Mouse (Mus musculus) stomach, postnatal 0 days (tissue): Measurements from ENCODE around the gene Igf2bp2. TPM values are rescaled to one million over a fixed set of nuclear protein-coding genes. Genes with fewer than 3 reads are reported as not detected.

Experiments
- ATAC-seq: fragments of 200-750 bp; cut with Nextera tagmentation; 2 replicates; pipeline ENCODE4 v1.8.0; 2017; ENCODE audit not compliant: low FRiP score, low TSS enrichment
- DNase-seq: peaks from one replicate; pipeline ENCODE4 v3.0.0-alpha.2; 2016; ENCODE audit warnings: low spot score
- H3K27ac ChIP-seq: fragments of 300-500 bp; sonication (generic); replicated peaks from 2 replicates; pipeline ENCODE4 v1.5.1; 2014; ENCODE audit warnings: mild to moderate bottlenecking, control low read depth
- H3K27me3 ChIP-seq: fragments of 300-500 bp; sonication (generic); 2 replicates; pipeline ENCODE4 v1.6.1; 2014; ENCODE audit warnings: low read length; ENCODE audit not compliant: control insufficient read depth, insufficient read depth
- H3K36me3 ChIP-seq: fragments of 300-500 bp; sonication (generic); 2 replicates; pipeline ENCODE4 v1.6.1; 2014; ENCODE audit warnings: low read length, mixed read lengths; ENCODE audit not compliant: control insufficient read depth, insufficient read depth
- H3K4me1 ChIP-seq: fragments of 300-500 bp; sonication (generic); replicated peaks from 2 replicates; pipeline ENCODE4 v1.6.1; 2014; ENCODE audit warnings: antibody characterized with exemption; ENCODE audit not compliant: control insufficient read depth, insufficient read depth
- H3K4me2 ChIP-seq: fragments of 300-500 bp; sonication (generic); replicated peaks from 2 replicates; pipeline ENCODE4 v1.6.1; 2014; ENCODE audit warnings: low read depth, mild to moderate bottlenecking, control low read depth, moderate library complexity
- H3K4me3 ChIP-seq: fragments of 300-500 bp; sonication (generic); 2 replicates; pipeline ENCODE4 v1.5.1; 2014; ENCODE audit warnings: low read depth, low read length, control low read depth
- H3K9ac ChIP-seq: fragments of 300-500 bp; sonication (generic); 2 replicates; pipeline ENCODE4 v1.6.1; 2014; ENCODE audit warnings: mild to moderate bottlenecking, low read length, control low read depth, mixed read lengths
- H3K9me3 ChIP-seq: fragments of 300-500 bp; sonication (generic); 2 replicates; pipeline ENCODE4 v1.6.1; 2016; ENCODE audit warnings: low read length; ENCODE audit not compliant: control insufficient read depth
- CTCF ChIP-seq: IDR thresholded peaks from 2 replicates; pipeline ENCODE4 v1.5.1; 2016; ENCODE audit warnings: antibody characterized with exemption, low read depth, mild to moderate bottlenecking, moderate library complexity
- EP300 ChIP-seq: optimal IDR thresholded peaks from 2 replicates; pipeline ENCODE3; 2016; ENCODE audit warnings: antibody characterized with exemption
- WGBS: fragments of 180-500 bp; shearing (Covaris S2); extraction: QIAGEN DNeasy Blood & Tissue Kit; methylation state at CpG from one replicate; pipeline ENCODE4 v1.1.7; 2014; 5-methylcytosine and 5-hydroxymethylcytosine counted together
- polyA plus RNA-seq: library from polyadenylated mRNA; unstranded; fragments of >200 nt; fragmentation: Nextera tagmentation; extraction: Ambion mirVana; gene quantifications from 2 replicates; pipeline ENCODE4 v1.2.1, GENCODE M21; 2015

Gene Igf2bp2
- polyA plus RNA-seq, 1 experiment from 2014 or later = 32.4 TPM

- H3K9ac ChIP-seq = no peak overlapping the region
- H3K27me3 ChIP-seq = no peaks in the 10 kb centered on the region
- no peak overlapping the region for H3K4me3 ChIP-seq
- 76% methylated on average over 1 of the region's 1 CpGs for WGBS
- ATAC-seq (no peak), DNase-seq (no peak)
- H3K27ac ChIP-seq = no peak overlapping the region
- TF ChIP-seq EP300 = no peak
- TF ChIP-seq CTCF = no peak
- H3K4me1 ChIP-seq = no peaks in the 10 kb centered on the region
- H3K9me3 ChIP-seq = no peaks in the 10 kb centered on the region
- H3K4me2 ChIP-seq = no peak overlapping the region
- no peaks in the 10 kb centered on the region for H3K36me3 ChIP-seq
Observed at GRCm38 (mm10) chr16:22015569-22015968, 147.5 kb downstream of the Igf2bp2 start.

DNA sequence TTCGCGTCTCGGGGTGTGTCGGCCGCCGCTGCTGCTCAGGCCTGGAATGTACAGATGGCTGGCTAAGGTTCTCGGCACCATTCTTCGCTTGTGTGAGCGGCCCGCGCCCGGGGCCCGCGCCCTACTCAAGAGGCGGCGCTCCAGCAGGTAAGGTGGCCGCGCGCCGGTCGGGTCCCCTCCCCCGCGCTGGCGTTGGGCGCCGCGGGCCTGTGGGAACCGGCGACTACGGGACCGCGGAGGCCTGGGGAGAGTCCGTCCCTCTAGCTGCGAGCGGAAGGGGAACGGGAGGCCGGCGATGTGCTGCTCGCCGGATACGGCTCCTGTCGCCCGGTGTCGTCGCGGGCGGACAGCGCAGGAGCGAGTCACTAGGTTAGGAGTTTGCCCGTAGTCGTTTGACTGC, 153.5 kb downstream of the Igf2bp2 start:
- Histone ChIP-seq H3K9me3 (no peaks in the 10 kb centered on the region), H3K4me1 (no peaks in the 10 kb centered on the region), H3K36me3 (no peaks in the 10 kb centered on the region), H3K4me3 (peak overlapping the region; percentile 93), H3K27ac (peak overlapping the region; percentile 89), H3K4me2 (peak overlapping the region; percentile 61), H3K9ac (peak overlapping the region; percentile 95), H3K27me3 (no peaks in the 10 kb centered on the region)
- DNase-seq = no peak
- ATAC-seq = peak; percentile 66
- TF ChIP-seq CTCF (no peak), EP300 (no peak)
- WGBS = under 1% methylated on average over 49 of the region's 51 CpGs

DNA sequence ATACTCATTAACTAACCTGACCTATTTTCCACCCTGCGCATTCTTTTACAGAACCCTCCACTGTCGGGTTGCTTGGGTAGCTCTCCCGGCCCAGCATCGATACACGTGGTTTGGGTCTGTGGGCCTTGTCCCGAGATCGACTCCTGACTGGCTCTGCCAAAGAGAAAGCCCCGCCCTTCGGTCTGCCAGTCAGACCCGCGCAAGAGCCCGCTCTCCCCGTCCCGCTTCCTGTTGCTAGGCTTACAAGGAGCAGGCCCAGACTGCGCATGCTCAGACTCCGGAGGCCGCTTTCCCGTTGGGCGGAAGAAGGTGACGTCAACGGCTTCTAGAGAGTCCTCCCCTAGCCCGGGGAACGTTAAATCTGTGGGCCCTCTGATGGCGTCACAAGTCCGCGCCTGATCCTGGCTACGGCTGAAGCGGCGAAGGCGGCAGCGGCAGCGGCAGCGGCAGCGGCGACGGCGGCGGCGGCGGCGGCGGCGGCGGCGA, 154.0 kb downstream of the Igf2bp2 start, which contains the start of gene Senp2:
Gene Senp2, plus strand, starts transcription at position 386 of the 486 bp plus-strand sequence.
- Histone ChIP-seq H3K27ac (peak within 1 kb of the TSS; percentile 89), H3K4me3 (peak within 1 kb of the TSS; percentile 93), H3K9me3 (no peaks in the 10 kb centered on the region), H3K9ac (peak within 1 kb of the TSS; percentile 95), H3K4me1 (no peaks in the 10 kb centered on the region), H3K27me3 (no peaks in the 10 kb centered on the region), H3K36me3 (no peaks in the 10 kb centered on the region), H3K4me2 (peak within 1 kb of the TSS; percentile 66)
- 0% methylated on average over 34 of the region's 45 CpGs for WGBS
- TF ChIP-seq EP300 = no peak
- no peak for TF ChIP-seq CTCF
- ATAC-seq (peak; percentile 99), DNase-seq (peak; percentile 100)

Other genes with a start within 250 kb of the Igf2bp2 start
- 37.6 TPM in 2 replicates for gene Tmem41a, start 215.7 kb downstream of the Igf2bp2 start, polyA plus RNA-seq
- gene Liph, start 167.6 kb downstream of the Igf2bp2 start, polyA plus RNA-seq = 34.6 and 35.2 TPM in 2 replicates
- 18.8 and 19.2 TPM in 2 replicates for gene Senp2, start 153.8 kb downstream of the Igf2bp2 start, polyA plus RNA-seq
- 144 and 152 TPM in 2 replicates for gene Tra2b, start 102.7 kb upstream of the Igf2bp2 start, polyA plus RNA-seq